Mouse (Mus musculus) stomach, postnatal 0 days (tissue): ENCODE measurements around the gene Col27a1.

Experiments
- CTCF ChIP-seq: IDR thresholded peaks from 2 replicates; pipeline ENCODE4 v1.5.1; 2016; ENCODE audit warnings: antibody characterized with exemption, low read depth, mild to moderate bottlenecking, moderate library complexity
- EP300 ChIP-seq: optimal IDR thresholded peaks from 2 replicates; pipeline ENCODE3; 2016; ENCODE audit warnings: antibody characterized with exemption

DNA sequence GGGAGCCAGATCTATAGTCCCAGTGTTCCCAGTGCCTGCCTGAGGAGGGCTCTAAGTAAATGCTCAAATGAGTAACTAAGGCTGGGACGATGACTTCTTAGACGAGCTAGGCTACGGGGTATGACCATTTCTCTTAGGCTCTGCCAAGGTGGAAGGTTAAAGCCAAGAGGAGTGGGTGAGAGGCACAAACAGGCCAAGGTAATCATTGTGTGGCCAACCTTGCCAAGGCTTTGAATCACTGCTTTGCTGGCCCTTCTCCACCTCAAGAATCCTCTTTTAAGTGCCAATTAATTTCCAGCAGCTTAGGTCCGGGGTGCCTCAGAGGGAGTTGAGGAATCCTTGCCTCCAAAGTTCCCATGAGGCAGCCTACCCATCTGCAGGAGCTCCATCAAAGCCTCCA, 43.7 kb upstream of the Col27a1 start:
- TF ChIP-seq CTCF (no peak), EP300 (no peak)
